Mouse (Mus musculus) heart, embryonic 14.5 days (tissue): Measurements from ENCODE around the gene Kalrn. TPM values are rescaled to one million over a fixed set of nuclear protein-coding genes. Genes with fewer than 3 reads are reported as not detected.
"Not testable (repeated sequence)": the region's sequence is repeated elsewhere in the genome, so short reads cannot be mapped to it uniquely, and the experiment has no call there.

Experiments used
- ATAC-seq: fragments of 200-750 bp; cut with Nextera tagmentation; 2 replicates; pipeline ENCODE4 v1.8.0; 2017; ENCODE audit warnings: low read depth, moderate TSS enrichment; ENCODE audit not compliant: insufficient number of reproducible peaks, insufficient read depth, low FRiP score
- H3K27ac ChIP-seq, 2 experiments: fragments of 200-500 bp in 1 of 2; fragments of 300-500 bp in 1 of 2; sonication (generic) in 1 of 2; replicated peaks in 1 of 2; 2 replicates each; pipeline ENCODE4 v1.5.1; 2012 to 2014; ENCODE audit warnings: low read depth in 2 of 2, low read length in 2 of 2, control low read depth in 1 of 2, mild to moderate bottlenecking in 1 of 2, mixed read lengths in 1 of 2; ENCODE audit not compliant: control insufficient read depth in 1 of 2, insufficient read depth in 1 of 2
- H3K27me3 ChIP-seq: fragments of 300-500 bp; sonication (generic); 2 replicates; pipeline ENCODE4 v1.6.1; 2014; ENCODE audit warnings: mild to moderate bottlenecking, low read length, control low read depth; ENCODE audit not compliant: control insufficient read depth, insufficient read depth
- H3K36me3 ChIP-seq: fragments of 300-500 bp; sonication (generic); 2 replicates; pipeline ENCODE4 v1.6.1; 2014; ENCODE audit warnings: mild to moderate bottlenecking, control low read depth, low read length, mixed read lengths; ENCODE audit not compliant: control insufficient read depth, insufficient read depth
- H3K4me1 ChIP-seq, 2 experiments: fragments of 200-500 bp in 1 of 2; fragments of 300-500 bp in 1 of 2; sonication (generic) in 1 of 2; 2 replicates each; pipeline ENCODE4 v1.6.1; 2012 to 2014; ENCODE audit warnings: low read length in 2 of 2, control low read depth in 1 of 2, mixed read lengths in 1 of 2; ENCODE audit not compliant: control insufficient read depth in 2 of 2, insufficient read depth in 2 of 2
- H3K4me2 ChIP-seq: fragments of 300-500 bp; sonication (generic); 2 replicates; pipeline ENCODE4 v1.6.1; 2014; ENCODE audit warnings: mild to moderate bottlenecking, low read length
- H3K4me3 ChIP-seq, 2 experiments: fragments of 200-500 bp in 1 of 2; fragments of 300-500 bp in 1 of 2; sonication (generic) in 1 of 2; 2 replicates each; pipeline ENCODE4 v1.5.1; 2012 to 2014; ENCODE audit warnings: low read length in 2 of 2, mild to moderate bottlenecking in 2 of 2, control low read depth in 1 of 2, low read depth in 1 of 2, moderate library complexity in 1 of 2; ENCODE audit not compliant: control insufficient read depth in 1 of 2, insufficient read depth in 1 of 2
- H3K9ac ChIP-seq: fragments of 300-500 bp; sonication (generic); 2 replicates; pipeline ENCODE4 v1.6.1; 2014; ENCODE audit warnings: mild to moderate bottlenecking, low read length
- H3K9me3 ChIP-seq: fragments of 300-500 bp; sonication (generic); 2 replicates; pipeline ENCODE4 v1.6.1; 2016; ENCODE audit warnings: low read length, control low read depth; ENCODE audit not compliant: control insufficient read depth
- WGBS: fragments of 180-500 bp; shearing (Covaris S2); extraction: QIAGEN DNeasy Blood & Tissue Kit; methylation state at CpG from one replicate; pipeline ENCODE4 v1.1.7; 2014; 5-methylcytosine and 5-hydroxymethylcytosine counted together
- polyA plus RNA-seq: library from polyadenylated mRNA; unstranded; fragments of >200 nt; fragmentation: Nextera tagmentation; extraction: Ambion mirVana; gene quantifications from 2 replicates; pipeline ENCODE4 v1.2.1, GENCODE M21; 2014

Kalrn gene
- polyA plus RNA-seq, 1 experiment from 2014 or later, result 33.4 TPM

GRCm38 (mm10) chr16:34081314-34081682, 492.0 kb downstream of the Kalrn start:
- H3K4me2 ChIP-seq, result peak overlapping the region; percentile 36
- not testable (repeated sequence) for H3K4me3 ChIP-seq, H3K36me3 ChIP-seq, H3K9me3 ChIP-seq, H3K27me3 ChIP-seq
- H3K9ac ChIP-seq, result peak overlapping the region; percentile 35; the same call in 1 of the 2 replicates
- ATAC-seq, result peak; percentile 11; the same call in 1 of the 2 replicates
- peak overlapping the region; percentile 88 to 91 for H3K27ac ChIP-seq
- H3K4me1 ChIP-seq, result peaks cover 40 to 83% of the 10 kb centered on the region in 2 experiments

- peaks cover 42 to 88% of the 10 kb centered on the region in 2 experiments for H3K4me1 ChIP-seq
- no peak for ATAC-seq
- H3K36me3 ChIP-seq, result no peaks in the 10 kb centered on the region
- H3K4me2 ChIP-seq, result peak overlapping the region; percentile 33
- H3K4me3 ChIP-seq, result no peak overlapping the region
- no peaks in the 10 kb centered on the region for H3K27me3 ChIP-seq
- WGBS, result 31% methylated on average over 6 of the region's 6 CpGs
- H3K9ac ChIP-seq, result peak overlapping the region; percentile 27
- H3K9me3 ChIP-seq, result no peaks in the 10 kb centered on the region
- H3K27ac ChIP-seq, result peak overlapping the region; percentile 88 to 91
These were observed 492.5 kb downstream of the Kalrn start for GRCm38 (mm10) chr16:34080818-34081217.

DNA sequence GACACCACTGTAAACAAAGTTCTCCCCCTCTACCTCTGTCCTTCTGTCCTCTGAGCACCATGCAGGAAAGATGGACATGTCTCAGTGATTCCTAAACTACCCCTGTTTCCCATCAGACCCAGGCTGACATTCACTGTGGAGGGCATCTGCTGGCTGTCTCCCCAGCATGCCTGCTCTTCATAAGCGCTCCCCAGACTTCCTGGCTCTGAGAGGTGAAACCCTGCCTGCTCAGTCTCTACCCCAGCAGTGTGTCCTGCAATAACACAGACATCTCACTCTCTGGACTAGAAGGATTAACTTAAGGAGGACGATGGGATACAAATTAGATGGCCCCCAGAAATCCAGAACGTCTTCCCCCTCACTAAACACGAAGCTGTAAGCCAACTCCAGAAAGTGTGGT, 493.8 kb downstream of the Kalrn start:
- Histone ChIP-seq H3K27ac (peak overlapping the region; percentile 58 to 88), H3K4me3 (no peak overlapping the region), H3K4me2 (no peak overlapping the region), H3K27me3 (no peaks in the 10 kb centered on the region), H3K4me1 (peaks cover 42 to 80% of the 10 kb centered on the region in 2 experiments), H3K36me3 (no peaks in the 10 kb centered on the region), H3K9ac (peak overlapping the region; percentile 47; the same call in 1 of the 2 replicates), H3K9me3 (no peaks in the 10 kb centered on the region)
- 27% methylated on average over 4 of the region's 4 CpGs for WGBS
- no peak for ATAC-seq

GRCm38 (mm10) chr16:34078732-34079131, 494.6 kb downstream of the Kalrn start:
- Histone ChIP-seq H3K27ac (peak overlapping the region; percentile 65 to 88), H3K36me3 (no peaks in the 10 kb centered on the region), H3K4me3 (no peak overlapping the region), H3K9me3 (0 out of 2 replicates have a peak, but pooled peaks cover 3% of the 10 kb centered on the region), H3K4me2 (no peak overlapping the region), H3K27me3 (no peaks in the 10 kb centered on the region), H3K4me1 (peaks cover 41 to 74% of the 10 kb centered on the region in 2 experiments), H3K9ac (no peak overlapping the region)
- no peak for ATAC-seq
- WGBS, result 44% methylated on average over 2 of the region's 2 CpGs

- no peak for ATAC-seq
- Histone ChIP-seq H3K9me3 (0 out of 2 replicates have a peak, but pooled peaks cover 6% of the 10 kb centered on the region), H3K36me3 (0 out of 2 replicates have a peak, but pooled peaks cover 4% of the 10 kb centered on the region), H3K27me3 (no peaks in the 10 kb centered on the region), H3K4me2 (no peak overlapping the region), H3K9ac (no peak overlapping the region), H3K27ac (no peak overlapping the region), H3K4me1 (peaks cover 26 to 51% of the 10 kb centered on the region in 2 experiments), H3K4me3 (no peak overlapping the region)
- WGBS, result 42% methylated on average over 3 of the region's 3 CpGs
These were observed 497.2 kb downstream of the Kalrn start for GRCm38 (mm10) chr16:34076101-34076500.

GRCm38 (mm10) chr16:34073930-34074329, 499.4 kb downstream of the Kalrn start:
- Histone ChIP-seq H3K27ac (no peak overlapping the region), H3K9me3 (0 out of 2 replicates have a peak, but pooled peaks cover 6% of the 10 kb centered on the region), H3K4me1 (peaks cover 11 to 33% of the 10 kb centered on the region in 2 experiments), H3K27me3 (no peaks in the 10 kb centered on the region), H3K4me3 (no peak overlapping the region), H3K36me3 (0 out of 2 replicates have a peak, but pooled peaks cover 4% of the 10 kb centered on the region), H3K4me2 (no peak overlapping the region), H3K9ac (no peak overlapping the region)
- no peak for ATAC-seq
- WGBS, result 89% methylated on average over 4 of the region's 4 CpGs

GRCm38 (mm10) chr16:34072136-34072535, 501.2 kb downstream of the Kalrn start:
- H3K4me1 ChIP-seq, result peaks cover 15 to 30% of the 10 kb centered on the region in 2 experiments
- H3K4me2 ChIP-seq, result no peak overlapping the region
- no peak for ATAC-seq
- H3K9me3 ChIP-seq, result 0 out of 2 replicates have a peak, but pooled peaks cover 6% of the 10 kb centered on the region
- H3K9ac ChIP-seq, result no peak overlapping the region
- H3K4me3 ChIP-seq, result no peak overlapping the region
- H3K27me3 ChIP-seq, result no peaks in the 10 kb centered on the region
- WGBS, result 62% methylated on average over 3 of the region's 3 CpGs
- H3K27ac ChIP-seq, result no peak overlapping the region
- 0 out of 2 replicates have a peak, but pooled peaks cover 4% of the 10 kb centered on the region for H3K36me3 ChIP-seq
